Mouse (Mus musculus) liver, adult 2 months (tissue): Measurements from ENCODE around the gene Rpl18.

ENCODE experiments used
- CTCF ChIP-seq: fragments of 200-500 bp; IDR thresholded peaks from 2 replicates; pipeline ENCODE4 v1.5.1; 2011; ENCODE audit warnings: low read depth, low read length, control low read depth
- POLR2A ChIP-seq: fragments of 200-500 bp; IDR thresholded peaks from 2 replicates; pipeline ENCODE4 v1.6.1; 2011; ENCODE audit warnings: low read length, control low read depth; ENCODE audit not compliant: insufficient read depth; ENCODE audit errors: extremely low read depth

- TF ChIP-seq CTCF (no peak), POLR2A (no peak)
Observed at GRCm38 (mm10) chr7:45727625-45728024, 12.4 kb downstream of the Rpl18 start.
